Mouse (Mus musculus) megakaryocyte, adult 5-6 weeks (primary cell): ENCODE measurements at regions not wholly inside any gene's neighbourhood (a gene's known extent, or its start where the extent isn't known, plus 50 kb on each side); places are given as distances from the start of the nearest gene placed in this dataset.

ENCODE experiments used
- ATAC-seq: 2 replicates; pipeline ENCODE4 v1.8.0; 2016; ENCODE audit warnings: mild to moderate bottlenecking, inconsistent platforms; ENCODE audit not compliant: poor library complexity, severe bottlenecking

GRCm38 (mm10) chr2:169360272-169360671, 227.3 kb downstream of the Gm11011 start:
- ATAC-seq = no peak

GRCm38 (mm10) chr2:169357400-169357799, 230.1 kb downstream of the Gm11011 start:
- ATAC-seq = no peak

- ATAC-seq = no peak
These were observed 236.0 kb downstream of the Gm11011 start for GRCm38 (mm10) chr2:169351547-169351946.

DNA sequence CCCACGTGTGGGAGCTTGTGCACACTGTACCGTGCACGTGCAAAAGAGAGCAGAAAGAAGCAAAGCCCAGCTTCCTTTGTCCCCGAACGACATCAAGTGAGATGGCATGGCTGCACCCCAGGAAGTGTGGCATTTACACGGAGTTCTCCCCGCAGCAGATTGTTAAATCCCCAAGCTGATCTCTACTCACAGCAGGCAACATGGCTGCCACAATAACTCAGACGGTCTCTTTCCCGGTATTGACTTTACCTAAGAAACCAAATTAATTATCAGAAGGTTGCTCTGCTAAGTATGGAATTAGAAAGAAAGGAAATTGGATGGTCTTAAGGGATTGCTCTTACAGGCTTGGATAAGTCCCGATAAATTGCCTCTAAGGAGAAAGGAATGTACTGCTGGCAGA, 241.4 kb downstream of the Gm11011 start:
- no peak for ATAC-seq

DNA sequence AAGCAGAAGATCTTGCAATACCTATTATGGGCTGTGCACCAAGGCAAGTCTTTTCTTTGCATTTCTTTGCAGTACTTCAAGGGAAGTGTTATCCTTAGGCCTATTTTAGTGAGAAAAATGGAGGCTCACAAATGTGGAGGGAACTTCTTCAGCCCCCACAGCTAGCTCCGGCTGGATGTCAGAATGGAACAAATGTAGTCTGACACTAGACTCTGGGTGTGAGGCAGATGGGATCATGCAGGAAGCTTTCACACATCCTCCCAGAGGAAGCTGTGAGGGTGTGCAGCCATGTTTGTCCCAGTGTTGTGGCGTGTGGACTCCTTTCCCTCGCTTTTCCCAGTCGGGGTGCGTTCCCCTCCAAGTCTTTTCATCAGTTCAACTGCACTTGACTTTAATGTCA, 268.0 kb downstream of the Gm11011 start:
- ATAC-seq = no peak

DNA sequence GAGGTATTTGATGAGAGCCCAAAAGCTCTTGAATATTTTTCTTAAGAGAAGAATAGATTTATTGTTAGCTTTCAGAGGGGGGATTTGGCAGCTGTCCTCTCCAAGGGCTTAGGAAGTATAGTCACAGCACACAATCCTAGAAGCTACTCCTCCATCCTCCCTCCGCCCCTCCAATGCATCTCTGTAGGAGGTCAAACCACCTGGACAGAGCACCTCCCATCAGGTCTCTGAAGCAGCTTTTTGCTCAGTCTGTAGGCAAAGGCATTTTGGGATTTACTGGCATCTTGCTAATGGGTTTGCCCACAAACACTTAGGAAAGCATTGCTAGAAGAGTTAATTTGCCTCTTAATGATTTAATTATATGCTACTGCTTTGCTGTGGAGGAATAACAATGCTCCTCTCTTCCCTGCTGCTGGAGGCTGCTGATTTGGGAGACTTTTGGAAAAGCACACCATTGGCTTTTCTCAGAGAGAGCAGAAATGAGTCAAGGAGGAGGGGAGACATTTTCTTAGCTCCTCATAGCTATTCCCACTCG, 273.1 kb downstream of the Gm11011 start:
- no peak for ATAC-seq

GRCm38 (mm10) chr2:169311821-169312220, 275.7 kb downstream of the Gm11011 start:
- no peak for ATAC-seq

GRCm38 (mm10) chr2:169311356-169311755, 276.2 kb downstream of the Gm11011 start:
- ATAC-seq = no peak

GRCm38 (mm10) chr2:169304360-169304759, 283.2 kb downstream of the Gm11011 start:
- ATAC-seq = no peak

DNA sequence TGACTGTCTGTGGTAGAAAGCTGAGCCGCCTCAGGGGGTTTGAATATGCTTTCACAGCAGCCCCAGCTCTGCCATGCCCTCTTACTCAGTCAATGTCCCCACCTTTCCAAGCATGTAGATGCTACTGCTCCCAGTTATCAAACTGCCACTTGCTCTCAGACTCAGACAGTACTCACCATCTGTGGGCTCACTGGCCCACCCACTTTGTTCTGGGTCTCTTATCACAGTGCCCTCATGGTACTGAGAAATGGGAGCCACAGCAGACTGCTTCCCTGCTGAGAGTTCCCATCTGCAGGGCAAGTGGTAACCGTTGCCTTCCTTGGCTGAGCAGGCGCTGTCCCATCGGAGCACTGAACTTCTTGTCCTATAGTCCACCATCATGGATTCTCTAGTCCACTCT, 286.6 kb downstream of the Gm11011 start:
- no peak for ATAC-seq

DNA sequence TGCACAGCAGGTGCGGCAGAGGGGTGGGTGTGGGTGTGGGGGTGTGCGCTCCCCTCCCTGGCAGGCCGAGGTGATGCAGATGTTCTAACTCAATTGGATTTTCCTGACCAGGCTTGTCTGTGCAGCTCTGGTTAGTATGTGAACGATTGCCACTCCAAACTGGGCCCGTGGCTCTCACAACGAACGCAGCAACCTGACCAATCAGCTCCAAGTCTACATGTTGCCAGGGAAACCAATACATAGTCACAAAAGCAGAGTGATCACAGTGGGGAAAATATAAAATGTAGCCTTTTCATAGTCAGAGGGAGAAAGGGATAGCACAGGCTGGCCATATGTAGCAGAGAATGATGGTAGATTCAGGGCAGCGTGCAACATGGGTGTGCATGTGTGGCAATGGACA, 287.1 kb downstream of the Gm11011 start:
- no peak for ATAC-seq

GRCm38 (mm10) chr2:169297841-169298627, 289.5 kb downstream of the Gm11011 start:
- ATAC-seq = no peak

DNA sequence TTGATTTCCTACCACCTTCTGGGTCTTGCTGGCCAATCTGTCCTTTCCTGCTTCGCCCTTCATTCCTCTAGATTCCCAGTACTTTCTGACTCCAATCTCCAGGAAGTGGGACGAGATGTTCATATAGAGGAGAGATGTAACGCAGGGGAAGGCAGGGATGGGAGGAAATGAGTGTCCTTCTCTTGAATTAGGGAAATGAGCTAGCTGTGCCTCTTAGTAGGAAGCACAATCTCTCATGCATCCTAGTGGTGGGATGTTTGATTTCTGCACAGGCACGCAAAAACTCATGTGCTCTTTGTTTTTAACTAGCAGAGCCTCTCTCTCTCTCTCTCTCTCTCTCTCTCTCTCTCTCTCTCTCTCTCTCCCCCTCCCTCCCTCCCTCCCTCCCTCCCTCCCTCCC, 290.3 kb downstream of the Gm11011 start:
- ATAC-seq = no peak

DNA sequence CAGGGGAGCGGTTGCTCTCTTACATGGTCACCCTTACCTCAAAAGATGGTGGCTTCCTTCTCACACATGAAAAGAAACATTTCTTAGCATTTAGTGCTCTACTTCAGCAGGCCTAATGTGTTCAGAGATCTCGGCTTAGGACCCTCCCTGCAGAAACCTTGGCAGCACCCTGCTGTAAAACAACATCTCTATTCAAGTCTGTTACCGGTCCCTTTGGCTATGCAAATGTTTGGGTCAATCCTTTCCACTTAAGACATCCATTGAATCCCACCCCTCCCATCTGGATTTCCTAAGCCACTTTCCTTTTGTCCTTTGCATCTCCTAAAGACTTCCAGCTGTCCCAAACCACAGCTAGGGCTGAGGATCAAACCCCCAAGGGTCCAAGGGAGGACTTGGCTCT, 294.2 kb downstream of the Gm11011 start:
- ATAC-seq = no peak

DNA sequence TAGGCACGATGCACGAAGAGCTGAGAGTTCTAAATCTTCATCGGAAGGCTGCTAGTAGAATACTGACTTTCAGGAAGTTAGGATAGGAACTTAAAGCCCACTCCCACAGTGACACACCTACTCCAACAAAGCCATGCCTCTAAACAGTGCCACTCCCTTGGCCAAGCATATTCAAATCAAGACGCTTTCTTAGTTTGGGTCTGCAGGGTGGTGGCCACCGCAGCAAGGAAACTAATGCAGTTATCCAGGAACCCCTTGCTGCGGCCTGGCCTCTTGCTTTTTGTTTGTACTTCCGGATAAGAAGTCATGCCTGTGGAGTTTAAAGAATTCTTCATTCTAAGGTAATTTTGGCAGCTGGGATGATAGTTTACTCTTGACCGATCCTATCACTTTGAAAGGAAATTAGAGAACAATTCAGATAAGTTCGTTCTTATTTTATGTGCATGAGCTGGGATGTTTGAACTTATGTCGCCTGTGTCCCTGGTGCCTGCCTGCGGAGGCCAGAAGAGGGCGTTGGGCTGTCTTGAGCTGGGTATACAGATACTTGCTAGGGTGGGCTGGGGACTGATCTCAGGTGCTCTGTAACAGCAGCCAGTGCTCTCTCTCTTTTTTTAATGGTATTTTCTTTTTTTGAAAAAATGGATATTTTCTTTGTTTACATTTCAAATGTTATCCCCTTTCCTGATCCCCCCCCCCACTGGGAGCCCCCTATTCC, 298.5 kb downstream of the Gm11011 start:
- no peak for ATAC-seq

- ATAC-seq = no peak
These were observed 300.8 kb downstream of the Gm11011 start for GRCm38 (mm10) chr2:169286701-169287100.

DNA sequence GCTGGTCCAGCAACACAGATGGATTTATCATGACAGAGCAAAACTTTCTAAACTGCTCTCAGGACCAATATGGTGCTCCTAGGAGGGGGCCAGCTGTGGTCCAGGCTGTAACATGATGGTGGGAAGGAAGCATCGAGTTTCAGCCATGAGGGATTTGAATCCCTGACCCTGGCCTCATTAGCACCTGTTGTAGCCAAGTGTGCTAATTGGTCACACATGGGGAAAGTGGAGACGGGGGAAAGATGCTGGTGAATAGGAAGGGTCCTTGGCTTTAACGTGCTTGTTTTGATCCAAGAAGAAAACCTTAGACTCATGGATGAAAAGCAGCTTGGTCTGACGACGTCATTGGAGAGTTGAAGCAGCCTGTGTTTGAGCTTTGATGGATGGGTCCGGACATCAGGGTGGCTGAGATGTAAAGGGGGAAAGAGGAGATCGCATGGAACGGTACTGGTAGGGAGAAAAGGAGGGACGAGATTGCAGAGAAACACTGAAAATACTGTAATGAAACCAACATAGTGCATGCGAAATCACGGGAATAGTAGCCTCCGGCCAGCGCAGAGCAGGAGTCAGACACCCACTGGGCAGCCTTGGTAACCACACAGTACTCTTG, 304.9 kb downstream of the Gm11011 start:
- ATAC-seq = no peak

DNA sequence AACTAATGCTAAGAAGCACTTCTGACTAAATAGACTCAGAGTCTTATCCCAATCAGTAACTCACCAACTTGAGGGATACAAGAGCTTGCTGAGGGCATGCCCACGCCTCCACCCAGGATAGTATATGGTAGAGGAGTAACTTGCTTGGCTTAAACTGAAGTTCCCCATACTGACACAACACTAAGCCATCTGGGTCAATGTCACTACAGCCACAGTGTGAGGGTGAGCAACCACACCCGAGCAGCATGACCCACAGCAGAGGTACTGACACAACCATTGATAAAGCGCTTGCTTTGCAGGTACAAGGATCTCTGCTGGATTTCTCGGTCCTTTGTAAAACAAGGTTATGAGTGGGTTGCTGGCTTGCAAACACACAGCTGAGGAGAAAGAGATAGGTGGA, 312.2 kb downstream of the Gm11011 start:
- no peak for ATAC-seq

DNA sequence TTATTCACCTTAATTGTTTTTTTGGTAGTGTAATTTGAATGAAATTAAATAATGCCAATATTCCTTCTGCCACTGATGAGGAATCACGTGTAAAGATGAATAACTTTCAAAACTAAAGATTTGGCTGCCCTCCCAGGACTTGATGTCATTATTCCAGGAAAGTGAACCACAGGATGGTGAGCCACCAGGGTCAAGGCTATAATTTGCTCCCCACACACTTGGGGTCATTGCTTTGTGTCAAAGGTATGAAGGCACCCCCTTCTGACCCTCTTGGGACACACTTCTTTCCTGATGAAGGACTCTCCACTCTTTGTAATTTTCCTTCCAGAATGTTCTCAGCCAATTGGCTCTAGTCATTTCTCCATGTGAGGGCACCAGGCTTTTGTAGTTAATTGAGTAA, 313.4 kb downstream of the Gm11011 start:
- no peak for ATAC-seq

DNA sequence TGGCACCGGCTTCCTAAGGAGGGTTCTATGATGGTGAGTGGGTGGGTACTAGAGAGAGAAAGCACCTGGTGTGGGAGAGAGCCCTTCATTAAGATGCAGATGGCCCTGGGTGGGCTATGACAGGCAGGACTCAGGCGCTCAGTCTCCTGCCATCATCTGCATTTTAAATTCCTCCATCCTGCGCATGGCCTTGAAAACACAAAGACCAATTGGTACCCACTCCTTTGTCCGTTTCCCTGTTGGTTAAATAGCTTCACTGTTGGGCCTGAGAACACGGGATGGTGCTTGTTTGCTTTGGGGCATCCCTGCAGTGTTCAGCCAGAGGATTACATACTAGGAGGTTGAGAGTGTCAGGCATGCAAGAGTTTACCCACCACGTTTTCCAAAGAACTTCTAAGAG, 314.9 kb downstream of the Gm11011 start:
- no peak for ATAC-seq

DNA sequence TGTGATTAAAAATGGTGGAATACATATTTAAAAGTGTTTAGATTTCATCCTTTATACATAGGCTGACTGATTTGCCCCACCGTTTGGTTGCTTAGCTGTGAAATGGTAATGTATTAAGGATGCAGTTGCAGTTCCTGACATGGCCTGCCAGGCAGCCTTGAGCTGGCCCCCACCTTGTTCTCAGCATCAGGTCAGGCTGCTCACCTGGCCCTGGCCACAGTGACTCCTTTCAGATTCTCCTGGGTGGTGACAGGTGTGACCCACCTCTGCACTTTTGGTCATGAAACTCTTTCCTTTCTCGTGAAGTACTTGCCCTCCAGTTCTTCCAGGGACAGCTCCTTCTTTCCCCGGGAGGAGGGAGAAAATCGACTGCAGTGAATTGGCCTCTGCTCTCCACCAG, 315.5 kb downstream of the Gm11011 start:
- no peak for ATAC-seq

DNA sequence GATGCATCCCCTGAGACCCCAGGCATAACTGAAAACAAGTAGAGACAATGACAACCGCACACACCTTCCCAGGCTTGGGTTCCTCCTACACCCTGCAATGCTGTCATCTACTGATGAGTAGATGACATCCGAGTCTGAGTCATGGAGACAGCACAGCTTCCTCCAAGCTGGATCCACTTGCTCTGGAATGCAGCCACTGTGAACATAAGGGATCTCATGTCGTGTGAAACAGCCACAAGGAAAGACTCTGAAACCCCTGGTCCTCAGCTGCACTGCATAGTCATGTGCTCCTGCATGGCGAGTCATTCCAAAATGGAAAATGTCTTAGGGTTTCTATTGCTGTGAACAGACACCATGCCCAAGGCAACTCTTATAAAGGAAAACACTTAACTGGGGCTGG, 305.2 kb upstream of the Zfp64 start:
- ATAC-seq = no peak
